ENCODE assay signal across 25 mouse cellular contexts in the genomic region with DNA sequence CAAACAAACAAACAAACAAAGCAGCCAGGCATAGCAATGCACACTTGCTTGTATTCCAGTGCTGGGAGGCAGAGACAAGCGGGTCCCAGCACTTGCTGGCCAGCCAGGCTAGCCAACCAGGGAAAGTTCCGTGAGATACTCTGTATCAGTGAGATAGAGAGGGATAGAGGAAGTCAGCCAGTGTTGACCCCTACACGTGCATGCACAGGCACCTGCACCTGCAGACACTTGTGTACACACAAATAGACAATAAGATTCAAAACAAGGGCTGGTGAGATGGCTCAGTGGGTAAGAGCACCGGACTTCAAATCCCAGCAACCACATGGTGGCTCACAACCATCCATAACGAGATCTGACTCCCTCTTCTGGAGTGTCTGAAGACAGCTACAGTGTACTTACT.
"Had no signal": no experiment of that assay in that cellular context is flagged by ENCODE, and none has a peak within 500 bp of the region (broad histone marks: within the 10 kb centered on the region; RNA-seq: fewer than 3 reads in every experiment).

No protein-coding gene starts in this region.

- H3K9ac ChIP-seq: heart, embryonic 13.5 days; heart, embryonic 15.5 days; hindbrain, embryonic 13.5 days; hindbrain, embryonic 15.5 days; kidney, embryonic 15.5 days; limb, embryonic 13.5 days; limb, embryonic 15.5 days; liver, embryonic 12.5 days had no signal

- DNase-seq: gastrocnemius, postnatal 14 days; gastrocnemius, postnatal 36 days; heart, adult 2 months; heart, postnatal 14 days; heart, postnatal 36 days; kidney, adult 11 months; kidney, adult 2 months; kidney, adult 9 months; kidney, postnatal 14 days; kidney, postnatal 36 days; layer of hippocampus, adult 9-11 months; layer of hippocampus, postnatal 36 days; left cerebral cortex, postnatal 4 days had no signal

- ATAC-seq: hindbrain, postnatal 0 days; intestine, embryonic 16.5 days; liver, embryonic 12.5 days had no signal

- H3K27me3 ChIP-seq: heart, embryonic 13.5 days; heart, embryonic 15.5 days; hindbrain, embryonic 13.5 days; hindbrain, embryonic 15.5 days; kidney, embryonic 15.5 days; limb, embryonic 13.5 days; limb, embryonic 15.5 days; liver, embryonic 12.5 days had no signal

- H3K9me3 ChIP-seq: heart, embryonic 13.5 days; heart, embryonic 15.5 days; hindbrain, embryonic 13.5 days; hindbrain, embryonic 15.5 days; kidney, embryonic 15.5 days; limb, embryonic 13.5 days; limb, embryonic 15.5 days; liver, embryonic 12.5 days had no signal

- H3K4me3 ChIP-seq: heart, adult 2 months; heart, embryonic 13.5 days; heart, embryonic 15.5 days; hindbrain, embryonic 13.5 days; hindbrain, embryonic 15.5 days; kidney, embryonic 15.5 days; limb, embryonic 13.5 days; limb, embryonic 15.5 days; liver, embryonic 12.5 days had no signal

- H3K4me2 ChIP-seq: heart, embryonic 11.5 days; heart, embryonic 13.5 days; heart, embryonic 15.5 days; hindbrain, embryonic 13.5 days; hindbrain, embryonic 15.5 days; kidney, embryonic 15.5 days; limb, embryonic 13.5 days; limb, embryonic 15.5 days; liver, embryonic 12.5 days had no signal

- H3K27ac ChIP-seq: heart, adult 2 months; heart, embryonic 13.5 days; heart, embryonic 15.5 days; hindbrain, embryonic 13.5 days; hindbrain, embryonic 15.5 days; hindbrain, postnatal 0 days; kidney, embryonic 15.5 days; kidney, postnatal 0 days; limb, embryonic 13.5 days; limb, embryonic 15.5 days; liver, embryonic 12.5 days had no signal

- H3K36me3 ChIP-seq: heart, embryonic 13.5 days; heart, embryonic 15.5 days; hindbrain, embryonic 13.5 days; hindbrain, embryonic 15.5 days; kidney, embryonic 15.5 days; limb, embryonic 13.5 days; limb, embryonic 15.5 days; liver, embryonic 12.5 days had no signal

- H3K4me1 ChIP-seq: heart, embryonic 15.5 days; hindbrain, embryonic 13.5 days; hindbrain, embryonic 15.5 days; limb, embryonic 13.5 days; limb, embryonic 15.5 days; liver, embryonic 12.5 days had no signal
